Mouse (Mus musculus) stomach, postnatal 0 days (tissue): ENCODE results near the gene Klf7.

ENCODE experiments used
- CTCF ChIP-seq: IDR thresholded peaks from 2 replicates; pipeline ENCODE4 v1.5.1; 2016; ENCODE audit warnings: antibody characterized with exemption, low read depth, mild to moderate bottlenecking, moderate library complexity
- EP300 ChIP-seq: optimal IDR thresholded peaks from 2 replicates; pipeline ENCODE3; 2016; ENCODE audit warnings: antibody characterized with exemption

- TF ChIP-seq EP300: no peak
- TF ChIP-seq CTCF: no peak
Observed at GRCm38 (mm10) chr1:64084706-64085105, 37.4 kb downstream of the Klf7 start.
